Mouse (Mus musculus) adipocyte (in vitro differentiated cells): Measurements from ENCODE around the gene Lysmd4.
"Not testable (repeated sequence)": the region's sequence is repeated elsewhere in the genome, so short reads cannot be mapped to it uniquely, and the experiment has no call there.

Experiments
- DNase-seq: peaks from one replicate; pipeline ENCODE4 v3.0.0-alpha.2; 2016; ENCODE audit warnings: low spot score

Lysmd4 gene

DNA sequence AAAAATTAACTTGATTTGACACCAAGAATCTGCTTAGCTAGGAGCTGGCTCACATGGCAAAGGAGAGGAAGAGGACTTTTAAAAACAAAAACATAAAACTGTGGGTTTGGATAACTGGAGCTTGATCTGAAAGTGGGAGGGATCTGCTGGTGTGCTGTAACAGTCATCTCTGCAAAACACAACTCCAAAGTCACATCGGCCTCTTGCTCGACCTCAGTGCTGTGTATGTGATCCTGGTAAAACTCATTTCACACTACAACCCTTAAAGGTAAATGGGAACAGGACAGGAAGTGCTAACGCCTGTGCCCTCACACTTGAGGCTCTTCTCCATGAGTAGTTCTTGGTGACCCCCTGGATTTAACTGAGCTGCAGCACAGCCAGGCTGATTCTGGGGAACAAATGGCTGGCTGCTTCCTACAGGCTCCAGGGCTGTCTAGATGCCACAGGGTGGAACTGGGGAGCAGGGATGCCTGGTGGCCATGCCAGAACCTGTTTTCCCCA lies 8.3 kb downstream of the Lysmd4 start:
- no peak for DNase-seq

- DNase-seq: no peak
Observed at GRCm38 (mm10) chr7:67232504-67232903, 10.2 kb downstream of the Lysmd4 start.

DNA sequence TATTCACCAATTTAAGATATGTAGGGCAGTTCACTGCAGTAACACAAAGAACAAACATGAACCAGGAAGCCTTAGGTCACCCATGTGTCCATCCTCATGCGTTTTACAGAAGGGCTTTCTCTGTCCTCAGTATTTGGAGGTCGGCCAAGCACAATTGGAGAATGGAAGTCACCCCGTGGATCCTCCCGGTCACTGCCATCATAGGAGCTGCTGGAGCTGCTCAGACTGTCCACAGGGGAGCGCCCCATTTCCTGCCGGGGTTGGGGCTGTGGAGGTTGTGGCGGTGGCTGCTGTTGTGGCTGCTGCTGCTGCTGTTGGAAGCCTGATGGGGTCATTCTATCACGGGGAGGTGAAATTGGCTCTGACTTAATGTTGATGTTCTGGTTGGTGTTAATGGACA lies 12.5 kb downstream of the Lysmd4 start:
- no peak for DNase-seq

GRCm38 (mm10) chr7:67236351-67236750 lies 14.0 kb downstream of the Lysmd4 start:
- DNase-seq: no peak

GRCm38 (mm10) chr7:67237752-67238151 lies 15.4 kb downstream of the Lysmd4 start:
- DNase-seq: no peak

GRCm38 (mm10) chr7:67241969-67242368 lies 19.6 kb downstream of the Lysmd4 start:
- peak; percentile 44 for DNase-seq

DNA sequence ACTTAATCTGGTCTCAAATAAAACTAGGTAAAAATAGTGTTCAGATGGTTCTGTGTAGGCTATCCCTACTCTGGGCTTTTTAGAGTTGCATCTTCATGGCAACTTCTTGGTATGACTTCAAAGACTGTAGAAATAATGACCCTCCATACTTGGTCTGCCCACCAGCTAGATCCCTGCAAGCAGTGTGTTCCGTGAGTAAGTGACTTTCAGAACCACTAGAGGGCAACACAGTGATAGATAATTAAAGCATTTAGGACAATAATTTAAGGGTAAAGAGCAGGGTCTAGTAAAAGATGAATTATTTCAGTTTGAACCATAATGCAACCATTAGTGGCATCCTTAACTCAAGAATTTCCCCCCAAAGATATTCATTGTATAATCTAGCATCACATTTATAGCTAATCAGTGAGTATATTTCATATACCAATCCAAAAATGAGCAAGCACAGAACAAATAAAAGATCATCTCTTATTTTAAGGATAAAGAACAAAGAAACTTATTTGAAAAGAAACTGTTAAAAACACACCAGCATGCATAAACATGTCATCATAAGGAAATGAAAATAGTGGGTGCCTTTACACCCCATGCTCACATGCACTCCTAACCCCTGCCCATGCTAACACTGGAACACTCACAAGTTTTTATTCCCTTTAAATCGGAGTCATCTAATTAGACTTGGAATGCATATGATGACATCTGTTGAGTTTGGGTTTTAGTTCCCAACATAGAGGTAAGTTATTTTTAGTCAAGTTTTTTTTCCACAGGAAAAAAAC lies 21.0 kb downstream of the Lysmd4 start:
- peak; percentile 47 for DNase-seq

GRCm38 (mm10) chr7:67243894-67244282 lies 21.5 kb downstream of the Lysmd4 start:
- DNase-seq: peak; percentile 31

DNA sequence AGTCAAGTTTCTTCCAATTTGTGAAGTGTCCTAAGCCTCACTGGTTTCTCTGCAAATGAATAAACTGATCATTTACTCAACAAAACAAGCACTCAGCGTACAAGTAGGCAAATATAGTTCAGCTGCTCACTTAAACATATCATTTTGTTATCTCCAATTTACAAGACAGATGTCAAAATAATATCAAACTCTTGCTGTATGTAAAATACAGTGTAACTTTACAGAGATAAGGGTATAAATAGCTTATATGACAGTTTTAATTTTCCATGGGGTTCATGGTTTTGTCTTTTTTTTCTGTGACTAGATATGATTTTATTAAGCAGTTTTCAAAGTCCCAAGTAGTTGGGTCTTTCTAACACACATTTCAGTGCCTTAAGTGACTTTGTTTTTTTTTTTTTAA lies 22.9 kb downstream of the Lysmd4 start:
- no peak for DNase-seq

- DNase-seq: no peak
Observed at GRCm38 (mm10) chr7:67246067-67246466, 23.7 kb downstream of the Lysmd4 start.

- peak; percentile 62 for DNase-seq
Observed at GRCm38 (mm10) chr7:67259828-67260563, 37.7 kb downstream of the Lysmd4 start.

GRCm38 (mm10) chr7:67270447-67270846 lies 48.1 kb downstream of the Lysmd4 start:
- DNase-seq: not testable (repeated sequence)

DNA sequence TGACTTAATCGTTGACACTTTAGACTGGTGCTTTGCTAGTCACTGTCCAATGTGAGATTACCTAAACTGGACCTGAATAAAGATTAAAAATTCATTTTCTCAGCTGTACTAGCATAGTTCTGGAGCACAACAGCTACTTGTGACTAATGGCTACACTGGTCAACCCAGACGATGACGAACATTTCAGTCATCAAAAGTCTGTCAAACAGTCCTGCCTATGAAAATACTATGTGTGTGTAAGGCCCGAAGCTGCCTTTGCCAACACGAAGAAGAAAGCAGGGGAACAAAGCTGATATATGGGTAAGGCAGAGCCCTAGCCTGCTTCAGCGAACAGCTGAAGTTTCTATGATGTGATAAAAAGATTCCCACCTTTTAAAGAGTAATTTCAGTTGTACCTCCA lies 61.2 kb downstream of the Lysmd4 start:
- DNase-seq: no peak

GRCm38 (mm10) chr7:67287456-67287855 lies 65.1 kb downstream of the Lysmd4 start:
- DNase-seq: no peak

DNA sequence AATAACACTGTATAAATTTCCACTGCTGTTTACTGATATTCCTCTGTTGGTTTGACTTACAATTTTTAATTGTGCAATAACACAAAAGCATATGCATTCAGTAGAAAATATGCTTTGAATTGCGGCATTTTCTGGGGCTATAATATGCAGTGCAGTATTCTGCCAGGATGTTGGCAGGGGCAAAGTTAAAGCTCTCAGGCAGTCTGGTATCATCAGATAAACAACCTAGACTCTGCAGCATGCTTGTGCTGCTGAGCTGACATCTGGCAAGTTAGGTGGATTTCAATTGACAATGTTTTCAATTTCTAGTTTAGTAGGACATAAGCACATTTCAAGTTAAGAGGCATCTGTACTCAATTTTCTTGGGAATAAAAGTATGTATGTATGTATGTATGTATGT lies 69.0 kb downstream of the Lysmd4 start:
- DNase-seq: no peak

- no peak for DNase-seq
Observed at GRCm38 (mm10) chr7:67296419-67296818, 74.1 kb downstream of the Lysmd4 start.

GRCm38 (mm10) chr7:67304937-67305336 lies 82.6 kb downstream of the Lysmd4 start:
- DNase-seq: no peak

DNA sequence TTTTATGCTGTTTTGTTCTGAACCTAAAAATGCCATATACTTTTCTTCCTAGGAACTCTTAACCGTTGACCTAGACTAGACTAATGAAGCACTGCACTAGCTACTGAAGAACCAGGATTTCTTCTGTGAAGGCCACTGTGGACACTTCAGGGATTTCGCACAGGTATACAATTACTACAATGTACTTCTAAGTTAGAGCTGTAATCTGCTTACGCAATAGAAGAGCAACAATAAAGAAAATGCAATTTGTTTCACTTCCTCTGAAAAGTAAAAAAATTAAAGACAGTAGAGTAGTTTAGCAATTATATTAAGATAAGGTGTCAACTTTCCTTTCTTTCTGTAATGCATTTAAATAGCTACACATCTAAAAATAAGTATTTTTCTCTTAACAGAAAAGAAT lies 84.7 kb downstream of the Lysmd4 start:
- DNase-seq: no peak

GRCm38 (mm10) chr7:67308102-67308501 lies 85.8 kb downstream of the Lysmd4 start:
- DNase-seq: no peak

GRCm38 (mm10) chr7:67310151-67310550 lies 87.8 kb downstream of the Lysmd4 start:
- no peak for DNase-seq

- no peak for DNase-seq
Observed at GRCm38 (mm10) chr7:67313200-67313599, 90.9 kb downstream of the Lysmd4 start.

DNA sequence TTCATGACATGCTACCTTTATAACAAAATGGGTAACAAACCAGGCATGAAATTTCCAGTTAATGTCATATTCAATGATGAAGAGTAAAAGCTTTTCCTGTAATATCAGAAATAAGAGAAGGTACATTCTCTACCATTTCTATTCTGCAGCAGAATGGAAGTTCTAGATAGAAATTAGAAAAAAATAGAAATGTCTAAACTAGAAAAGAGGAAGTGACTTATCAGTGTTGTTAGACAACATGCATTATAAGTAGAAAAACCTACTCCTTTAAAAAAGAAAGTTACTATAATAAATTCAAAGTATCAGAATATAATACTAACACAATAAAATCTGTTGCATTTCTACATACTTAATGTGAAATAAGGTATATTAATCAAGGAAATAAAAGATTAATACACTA lies 96.4 kb downstream of the Lysmd4 start:
- DNase-seq: no peak

- DNase-seq: no peak
Observed at GRCm38 (mm10) chr7:67320359-67320758, 98.0 kb downstream of the Lysmd4 start.
